Mouse (Mus musculus) layer of hippocampus, postnatal 10 days (tissue): ENCODE results near the gene 1700049E17Rik2. TPM values are rescaled to one million over a fixed set of nuclear protein-coding genes. Genes with fewer than 3 reads are reported as not detected.
A peak's percentile ranks its signal among the peaks of the same experiment; 100 is the strongest.
"Not testable (repeated sequence)": the region's sequence is repeated elsewhere in the genome, so short reads cannot be mapped to it uniquely, and the experiment has no call there.

Experiments
- DNase-seq, 2 experiments: peaks; one replicate each; pipeline ENCODE4 v3.0.0; 2021; ENCODE audit warnings: low spot score in 2 of 2
- long read RNA-seq: library from polyadenylated mRNA; stranded (forward); transcript quantifications from one replicate; pipeline ENCODE4 v2.0.0, GENCODE M21; 2023
- total RNA-seq, 2 experiments: library from RNA; stranded (reverse); gene quantifications; 2 replicates each; pipeline ENCODE4 v1.2.3; 2021

Gene 1700049E17Rik2
- total RNA-seq: under 1 TPM in 1 of 2 experiments, not detected in 1; 0.33 TPM
- long read RNA-seq: 0 reads

DNA sequence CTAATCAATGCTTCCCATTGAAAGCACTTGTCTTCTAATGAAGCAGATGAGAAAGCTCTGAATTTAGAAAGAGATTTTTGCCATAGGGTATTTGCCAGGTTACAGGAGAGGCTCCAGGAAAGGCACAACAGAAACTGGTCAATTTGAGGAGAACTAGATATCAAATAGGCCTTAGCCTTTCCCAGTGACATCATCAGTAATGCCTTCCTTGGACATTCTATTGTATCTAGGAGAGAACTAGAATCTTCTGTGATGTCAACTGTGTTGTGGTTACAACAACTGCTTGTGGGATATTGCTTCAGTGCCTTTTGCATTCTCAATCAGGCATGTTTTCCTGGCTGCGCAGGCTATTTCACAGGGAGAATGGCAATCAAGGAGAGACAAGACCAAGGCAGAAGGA, at the start of gene 1700049E17Rik2:
Gene 1700049E17Rik2, plus strand, starts transcription at position 301 of the 400 bp plus-strand sequence.
- not testable (repeated sequence) for DNase-seq

DNA sequence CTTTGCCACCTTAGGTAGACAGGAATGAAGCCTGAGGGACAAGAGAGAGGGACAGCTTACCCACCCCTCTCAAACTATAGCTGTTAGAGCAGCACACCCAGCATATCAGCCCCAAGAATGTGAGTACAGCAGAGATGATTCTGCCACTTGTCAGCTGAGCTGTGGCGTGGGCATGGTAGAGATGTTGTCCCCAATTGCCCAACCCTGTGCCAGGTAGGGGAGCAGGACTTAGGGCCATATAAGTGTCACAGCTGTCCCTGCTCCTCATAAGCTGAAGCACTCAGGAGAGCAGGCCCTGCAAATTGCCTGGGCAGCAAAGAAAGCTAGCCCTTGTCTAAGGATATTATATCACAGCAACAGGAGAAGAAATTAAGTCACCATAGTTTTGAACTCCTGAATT, 48.3 kb upstream of the 1700049E17Rik2 start:
- DNase-seq: not testable (repeated sequence)

DNA sequence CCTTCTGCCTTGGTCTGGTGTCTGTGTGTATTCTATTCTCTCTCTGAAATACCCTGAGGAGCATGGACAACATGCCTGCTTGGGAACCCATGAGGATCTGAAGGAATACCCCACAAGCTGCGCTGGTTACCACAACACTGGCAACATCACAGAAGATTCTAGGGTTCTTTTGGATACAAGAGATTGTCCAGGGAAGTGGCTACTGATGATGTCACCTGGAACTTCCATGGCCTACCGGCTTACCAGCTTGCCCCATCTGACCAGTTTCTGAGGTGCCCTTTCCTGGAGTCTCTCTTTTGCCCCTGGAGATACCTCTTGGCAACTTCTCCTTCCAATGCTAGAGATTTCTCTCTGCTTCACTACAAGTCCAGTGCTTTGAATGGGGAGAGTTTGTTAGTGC, 17.5 kb upstream of the 1700049E17Rik2 start, which contains the start of gene Gm7970:
Gene Gm7970, minus strand, starts transcription at position 101 of the 400 bp plus-strand sequence.
- DNase-seq: not testable (repeated sequence)

DNA sequence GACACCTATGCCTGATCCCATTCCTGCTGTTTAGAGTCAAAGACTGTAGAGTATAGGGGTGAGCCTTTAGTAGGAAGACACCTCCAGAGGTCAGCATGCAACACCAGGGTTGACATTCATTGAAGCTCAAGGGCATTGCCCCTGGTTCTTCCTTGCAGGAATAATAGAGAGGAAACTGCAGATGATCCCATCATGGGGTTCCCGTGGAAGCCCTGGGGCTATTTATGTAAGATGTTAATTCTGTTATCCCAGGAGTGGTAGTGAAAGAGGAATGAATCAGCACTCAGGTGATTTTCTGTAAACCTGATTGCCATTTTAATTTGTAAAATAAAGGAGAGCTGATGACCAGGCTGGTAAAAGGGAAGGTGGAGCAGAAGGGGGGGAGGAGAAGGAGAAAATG, 13.3 kb downstream of the 1700049E17Rik2 start:
- not testable (repeated sequence) for DNase-seq

DNA sequence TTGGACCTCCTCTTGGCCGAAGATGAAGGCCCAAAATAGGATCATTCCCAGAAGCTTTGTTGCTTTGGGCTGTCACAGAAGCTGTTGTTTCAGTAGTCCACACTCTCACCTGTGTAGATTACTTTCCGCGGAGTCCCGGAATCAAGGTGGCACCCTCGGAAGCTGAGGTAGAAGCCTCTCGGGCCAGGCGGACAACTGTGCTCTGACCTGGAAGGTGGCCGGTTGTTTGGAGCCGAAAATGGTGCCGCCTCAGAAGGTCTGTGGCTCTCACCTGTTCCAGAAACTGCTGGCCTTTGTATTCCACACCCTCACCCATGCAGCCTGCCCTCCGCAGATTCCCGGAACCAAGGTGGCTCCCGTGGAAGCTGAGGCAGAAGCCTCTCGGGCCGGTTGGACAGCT, 27.9 kb downstream of the 1700049E17Rik2 start:
- DNase-seq: not testable (repeated sequence)

DNA sequence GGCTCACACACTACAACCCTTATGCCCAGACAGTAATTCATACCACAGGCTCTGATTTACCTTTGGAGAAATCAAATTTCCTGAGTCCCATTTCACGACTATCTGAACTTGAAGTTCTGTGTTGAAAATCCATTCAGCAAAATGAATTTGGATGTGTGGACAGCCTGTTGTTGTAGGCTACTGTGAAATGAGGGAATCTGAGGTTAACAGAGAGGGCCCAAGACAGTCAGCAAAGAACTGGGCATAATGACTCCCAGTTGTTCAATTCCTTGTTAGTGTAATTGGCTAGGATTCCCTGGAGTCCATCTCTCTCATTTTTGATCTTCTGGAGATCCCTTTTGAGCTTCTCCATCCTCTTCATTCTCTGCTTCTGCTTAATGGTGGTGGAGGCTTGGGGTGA, 37.7 kb downstream of the 1700049E17Rik2 start:
- not testable (repeated sequence) for DNase-seq

DNA sequence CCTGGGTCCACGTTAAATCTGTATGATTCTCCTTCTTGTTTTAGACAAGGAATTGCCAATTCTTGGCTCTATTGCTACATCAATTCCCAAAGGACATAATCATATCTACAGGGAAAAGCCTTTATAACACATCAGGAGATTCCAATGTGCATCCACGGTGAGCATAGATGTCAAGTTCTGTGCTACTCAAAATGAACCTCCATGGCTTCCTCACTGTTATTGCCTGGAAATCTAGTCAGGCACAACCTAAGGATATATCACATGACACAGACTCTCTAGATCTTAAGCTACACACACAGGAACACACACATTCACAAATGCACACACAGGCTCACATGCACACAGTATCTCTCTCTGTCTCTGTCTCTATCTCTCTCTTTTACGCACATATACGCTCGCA, 49.5 kb downstream of the 1700049E17Rik2 start:
- peak in 1 of 2 experiments; percentile 7 for DNase-seq

DNA sequence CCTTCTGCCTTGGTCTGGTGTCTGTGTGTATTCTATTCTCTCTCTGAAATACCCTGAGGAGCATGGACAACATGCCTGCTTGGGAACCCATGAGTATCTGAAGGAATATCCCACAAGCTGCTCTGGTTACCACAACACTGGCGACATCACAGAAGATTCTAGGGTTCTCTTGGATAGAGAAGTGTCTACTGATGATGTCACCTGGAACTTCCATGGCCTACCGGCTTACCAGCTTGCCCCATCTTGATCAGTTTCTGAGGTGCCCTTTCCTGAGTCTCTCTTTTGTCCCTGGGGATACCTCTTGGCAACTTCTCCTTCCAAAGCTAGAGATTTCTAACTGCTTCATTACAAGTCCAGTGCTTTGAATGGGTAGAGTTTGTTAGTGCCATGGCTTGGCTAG, 51.5 kb downstream of the 1700049E17Rik2 start, which contains the start of gene Gm3072:
Gene Gm3072, minus strand, starts transcription at position 101 of the 400 bp plus-strand sequence.
- not testable (repeated sequence) for DNase-seq

DNA sequence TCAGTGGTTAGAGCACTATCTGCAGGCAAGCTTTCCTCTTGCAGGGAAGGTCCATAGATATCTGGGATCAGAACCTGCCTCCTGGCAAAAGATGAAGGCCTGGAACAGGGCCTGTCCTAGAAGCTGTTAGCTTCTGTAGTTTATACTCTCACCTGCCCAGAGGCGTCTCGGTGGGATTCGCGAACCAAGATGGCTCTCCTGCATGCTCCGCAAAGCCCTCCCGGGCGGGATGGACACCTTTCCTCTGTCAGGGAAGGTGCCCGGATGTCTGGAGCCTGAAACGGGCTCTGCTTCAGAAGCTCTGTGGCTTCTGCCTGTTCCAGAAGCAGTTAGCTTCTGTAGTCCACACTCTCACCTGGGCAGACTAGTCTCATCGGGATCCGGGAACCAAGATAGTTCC, 57.1 kb downstream of the 1700049E17Rik2 start:
- not testable (repeated sequence) for DNase-seq

Other genes starting within 250 kb of the 1700049E17Rik2 start
- gene Gm5798, start 224.6 kb upstream of the 1700049E17Rik2 start, total RNA-seq: not detected
- not detected for gene Gm7945, start 186.8 kb upstream of the 1700049E17Rik2 start, total RNA-seq
- gene Gm6482, start 164.9 kb upstream of the 1700049E17Rik2 start, total RNA-seq: not detected
- gene Gm7954, start 119.7 kb upstream of the 1700049E17Rik2 start, total RNA-seq: not detected
- not detected for gene Gm3486, start 83.7 kb upstream of the 1700049E17Rik2 start, total RNA-seq
- gene Gm7970, start 17.6 kb upstream of the 1700049E17Rik2 start, total RNA-seq: not detected
- gene Gm3072, start 51.4 kb downstream of the 1700049E17Rik2 start, total RNA-seq: not detected
- gene Gm3676, start 73.3 kb downstream of the 1700049E17Rik2 start, total RNA-seq: under 1 TPM in 1 of 2 experiments, not detected in 1; 0.94 TPM
- not detected for gene Gm8068, start 128.7 kb downstream of the 1700049E17Rik2 start, total RNA-seq
- not detected for gene Gm7929, start 177.4 kb downstream of the 1700049E17Rik2 start, total RNA-seq
- not detected for gene Gm47189, start 199.2 kb downstream of the 1700049E17Rik2 start, total RNA-seq